Mouse (Mus musculus): ENCODE data around the gene Csrnp3.

Gene Csrnp3

GRCm38 (mm10) chr2:66023419-66023818, 177.9 kb downstream of the Csrnp3 start:
- no peak for DNase-seq (ENCODE audit: low spot score)

- DNase-seq (ENCODE audit: low spot score), result no peak
Observed at GRCm38 (mm10) chr2:66024837-66025236, 179.3 kb downstream of the Csrnp3 start.

GRCm38 (mm10) chr2:66028812-66029211, 183.2 kb downstream of the Csrnp3 start:
- DNase-seq (ENCODE audit: low spot score), result no peak

- DNase-seq (ENCODE audit: low spot score), result no peak
Observed at GRCm38 (mm10) chr2:66034907-66035679, 189.5 kb downstream of the Csrnp3 start.

GRCm38 (mm10) chr2:66040611-66041010, 195.0 kb downstream of the Csrnp3 start:
- DNase-seq (ENCODE audit: low spot score), result no peak

GRCm38 (mm10) chr2:66041203-66041916, 195.8 kb downstream of the Csrnp3 start:
- DNase-seq (ENCODE audit: low spot score), result no peak

GRCm38 (mm10) chr2:66041917-66042419, 196.4 kb downstream of the Csrnp3 start:
- DNase-seq (ENCODE audit: low spot score), result no peak

GRCm38 (mm10) chr2:66043441-66044404, 198.2 kb downstream of the Csrnp3 start:
- no peak for DNase-seq (ENCODE audit: low spot score)

GRCm38 (mm10) chr2:66044405-66045089, 199.0 kb downstream of the Csrnp3 start:
- DNase-seq (ENCODE audit: low spot score), result no peak

- no peak for DNase-seq (ENCODE audit: low spot score)
Observed at GRCm38 (mm10) chr2:66063291-66063690, 217.7 kb downstream of the Csrnp3 start.

GRCm38 (mm10) chr2:66069454-66069853, 223.9 kb downstream of the Csrnp3 start:
- DNase-seq (ENCODE audit: low spot score), result no peak

- DNase-seq (ENCODE audit: low spot score), result no peak
Observed at GRCm38 (mm10) chr2:66080731-66081130, 235.2 kb downstream of the Csrnp3 start.

All from urinary bladder, postnatal 14 days (tissue).